Mouse (Mus musculus) kidney, embryonic 14.5 days (tissue): Measurements from ENCODE around the gene Ccr7. TPM values are rescaled to one million over a fixed set of nuclear protein-coding genes. Genes with fewer than 3 reads are reported as not detected.

ENCODE experiments used
- ATAC-seq: fragments of 200-750 bp; cut with Nextera tagmentation; 2 replicates; pipeline ENCODE4 v1.8.0; 2017; ENCODE audit warnings: moderate number of reproducible peaks, mild to moderate bottlenecking, moderate TSS enrichment, moderate library complexity; ENCODE audit not compliant: low FRiP score, low TSS enrichment
- H3K27ac ChIP-seq: fragments of 300-500 bp; sonication (generic); 2 replicates; pipeline ENCODE4 v1.5.1; 2014; ENCODE audit warnings: low read depth, mild to moderate bottlenecking, low read length, moderate library complexity, mixed read lengths
- H3K27me3 ChIP-seq: fragments of 300-500 bp; sonication (generic); 2 replicates; pipeline ENCODE4 v1.6.1; 2014; ENCODE audit warnings: mild to moderate bottlenecking, low read length; ENCODE audit not compliant: control insufficient read depth, insufficient read depth
- H3K36me3 ChIP-seq: fragments of 300-500 bp; sonication (generic); 2 replicates; pipeline ENCODE4 v1.6.1; 2014; ENCODE audit warnings: low read length, mixed read lengths; ENCODE audit not compliant: control insufficient read depth, insufficient read depth
- H3K4me1 ChIP-seq: fragments of 300-500 bp; sonication (generic); 2 replicates; pipeline ENCODE4 v1.6.1; 2014; ENCODE audit warnings: low read length, mixed read lengths; ENCODE audit not compliant: control insufficient read depth, insufficient read depth
- H3K4me2 ChIP-seq: fragments of 300-500 bp; sonication (generic); replicated peaks from 2 replicates; pipeline ENCODE4 v1.6.1; 2014; ENCODE audit warnings: low read depth, mild to moderate bottlenecking, low read length
- H3K4me3 ChIP-seq: fragments of 300-500 bp; sonication (generic); 2 replicates; pipeline ENCODE4 v1.5.1; 2014; ENCODE audit warnings: mild to moderate bottlenecking, low read length
- H3K9ac ChIP-seq: fragments of 300-500 bp; sonication (generic); 2 replicates; pipeline ENCODE4 v1.6.1; 2014; ENCODE audit warnings: low read depth, mild to moderate bottlenecking, low read length, moderate library complexity
- H3K9me3 ChIP-seq: fragments of 300-500 bp; sonication (generic); 2 replicates; pipeline ENCODE4 v1.6.1; 2016; ENCODE audit warnings: low read length; ENCODE audit not compliant: control insufficient read depth
- WGBS: fragments of 180-500 bp; shearing (Covaris S2); extraction: QIAGEN DNeasy Blood & Tissue Kit; methylation state at CpG from one replicate; pipeline ENCODE4 v1.1.7; 2014; 5-methylcytosine and 5-hydroxymethylcytosine counted together
- polyA plus RNA-seq: library from polyadenylated mRNA; unstranded; fragments of >200 nt; fragmentation: Nextera tagmentation; extraction: Ambion mirVana; gene quantifications from 2 replicates; pipeline ENCODE4 v1.2.1, GENCODE M21; 2014

The Ccr7 gene
- polyA plus RNA-seq, 1 experiment from 2014 or later: not detected

DNA sequence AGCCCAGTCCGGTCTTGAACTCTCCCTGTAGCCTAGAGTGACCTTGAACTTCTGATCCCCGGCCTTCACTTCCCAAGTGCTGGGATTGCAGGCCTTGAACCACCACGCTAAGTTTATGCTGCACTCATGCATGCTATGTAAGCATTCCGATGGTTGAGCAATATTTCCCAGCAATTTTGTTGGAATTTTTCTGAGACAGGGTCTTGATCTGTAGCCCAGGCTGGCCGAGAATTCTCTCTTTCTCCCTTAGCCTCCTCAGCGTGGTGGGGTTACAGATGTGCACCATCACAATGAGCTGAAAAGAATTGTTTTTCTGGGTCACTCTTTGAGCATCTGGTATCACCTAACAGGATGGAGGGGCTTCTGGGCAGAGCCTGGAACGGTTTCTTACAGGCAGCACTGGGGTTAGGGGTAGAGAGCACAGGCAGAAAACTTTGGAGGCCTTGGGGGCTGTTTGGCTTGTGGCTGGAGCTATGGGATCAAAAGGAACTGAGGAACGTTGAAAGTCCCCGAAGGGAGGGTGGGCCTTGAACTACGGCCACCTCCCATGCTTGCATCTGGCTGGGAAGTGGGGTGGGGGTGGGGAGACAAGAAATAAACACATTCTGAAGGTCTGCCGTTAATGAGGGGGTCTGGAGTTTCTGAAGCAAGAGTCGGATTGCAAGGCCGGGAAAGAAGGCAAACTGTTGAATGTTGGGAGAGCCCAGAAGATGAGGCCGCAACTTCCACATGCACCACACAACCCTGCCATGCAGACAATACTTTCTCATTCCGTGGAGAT lies 20.4 kb downstream of the Ccr7 start:
- WGBS: 35% methylated on average over 15 of the region's 15 CpGs
- no peak overlapping the region for H3K9ac ChIP-seq
- peaks cover 26% of the 10 kb centered on the region for H3K4me1 ChIP-seq
- H3K27me3 ChIP-seq: no peaks in the 10 kb centered on the region
- no peak overlapping the region for H3K4me2 ChIP-seq
- no peaks in the 10 kb centered on the region for H3K9me3 ChIP-seq
- H3K27ac ChIP-seq: peak overlapping the region; percentile 89
- 0 out of 2 replicates have a peak, but pooled peaks have one; percentile 7 for ATAC-seq
- H3K36me3 ChIP-seq: no peaks in the 10 kb centered on the region
- H3K4me3 ChIP-seq: no peak overlapping the region

GRCm38 (mm10) chr11:99133285-99133897 lies 21.5 kb downstream of the Ccr7 start:
- H3K9ac ChIP-seq: no peak overlapping the region
- no peaks in the 10 kb centered on the region for H3K36me3 ChIP-seq
- H3K27me3 ChIP-seq: no peaks in the 10 kb centered on the region
- no peaks in the 10 kb centered on the region for H3K9me3 ChIP-seq
- H3K4me1 ChIP-seq: peaks cover 26% of the 10 kb centered on the region
- H3K4me2 ChIP-seq: no peak overlapping the region
- 28% methylated on average over 5 of the region's 5 CpGs for WGBS
- peak overlapping the region; percentile 89 for H3K27ac ChIP-seq
- H3K4me3 ChIP-seq: no peak overlapping the region
- ATAC-seq: no peak

DNA sequence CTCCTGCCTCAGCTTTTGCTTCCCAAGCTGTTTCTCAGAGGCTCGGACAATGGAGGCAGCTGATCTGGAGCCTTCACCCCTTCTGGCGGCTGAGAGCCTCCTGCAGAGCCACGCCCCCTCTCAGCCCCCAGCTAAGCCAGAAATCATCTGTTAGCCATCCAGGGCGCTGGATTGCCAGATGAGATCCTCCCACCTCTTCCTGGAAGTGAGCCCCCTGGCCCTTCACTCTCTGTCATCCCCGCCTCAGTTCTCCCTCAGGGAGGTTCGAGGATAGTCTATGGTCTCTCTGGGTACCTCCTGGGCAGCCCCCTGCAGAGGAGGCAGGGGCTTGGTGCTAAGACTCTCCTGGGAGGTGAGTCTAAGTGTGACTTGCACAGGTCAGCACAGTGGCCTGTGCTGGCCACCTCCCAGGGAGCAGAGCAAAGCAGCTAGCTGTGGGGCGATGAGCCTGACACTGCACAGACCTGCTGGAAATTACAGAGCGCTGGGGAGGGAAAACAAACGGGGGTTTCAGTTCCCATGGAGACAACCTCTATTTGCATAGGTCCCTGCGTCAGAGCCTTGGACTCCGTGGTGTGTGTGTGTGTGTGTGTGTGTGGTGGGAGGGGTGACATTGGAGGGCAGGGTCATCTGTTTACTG lies 22.7 kb downstream of the Ccr7 start:
- Histone ChIP-seq H3K4me1 (peaks cover 26% of the 10 kb centered on the region), H3K9ac (0 out of 2 replicates have a peak overlapping the region, but pooled peaks have one; percentile 25), H3K27ac (peak overlapping the region; percentile 83), H3K9me3 (no peaks in the 10 kb centered on the region), H3K36me3 (no peaks in the 10 kb centered on the region), H3K27me3 (no peaks in the 10 kb centered on the region), H3K4me3 (peak overlapping the region; percentile 11; the same call in 1 of the 2 replicates), H3K4me2 (peak overlapping the region; percentile 37)
- ATAC-seq: peak; percentile 80
- WGBS: 3% methylated on average over 11 of the region's 11 CpGs

DNA sequence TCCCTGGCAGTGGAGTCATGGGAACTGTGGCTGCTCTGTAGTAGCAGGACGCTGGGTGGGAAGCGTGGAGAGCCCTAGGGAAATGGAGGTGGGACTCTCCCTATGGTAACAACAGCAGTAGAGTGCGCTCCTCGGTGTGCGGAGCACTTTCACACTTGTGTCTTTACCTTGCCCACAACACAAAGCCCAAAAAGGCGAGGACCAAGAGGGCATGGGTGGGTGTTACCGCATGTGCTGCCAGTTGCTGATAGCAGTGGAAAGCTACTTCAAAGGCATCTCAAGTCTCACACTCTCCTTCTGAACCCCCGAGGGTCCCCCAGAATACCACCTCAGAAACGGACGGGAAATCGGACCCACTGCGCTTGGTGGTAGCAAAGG lies 23.4 kb downstream of the Ccr7 start:
- Histone ChIP-seq H3K4me1 (peaks cover 34% of the 10 kb centered on the region), H3K9me3 (no peaks in the 10 kb centered on the region), H3K4me3 (peak overlapping the region; percentile 11; the same call in 1 of the 2 replicates), H3K36me3 (no peaks in the 10 kb centered on the region), H3K9ac (no peak overlapping the region), H3K27ac (peak overlapping the region; percentile 83; the same call in 1 of the 2 replicates), H3K27me3 (no peaks in the 10 kb centered on the region), H3K4me2 (peak overlapping the region; percentile 37)
- WGBS: 34% methylated on average over 12 of the region's 12 CpGs
- no peak for ATAC-seq

- WGBS: 59% methylated on average over 5 of the region's 5 CpGs
- Histone ChIP-seq H3K4me1 (peaks cover 36% of the 10 kb centered on the region), H3K27ac (no peak overlapping the region), H3K36me3 (no peaks in the 10 kb centered on the region), H3K4me3 (no peak overlapping the region), H3K9me3 (no peaks in the 10 kb centered on the region), H3K27me3 (no peaks in the 10 kb centered on the region), H3K4me2 (no peak overlapping the region), H3K9ac (no peak overlapping the region)
- ATAC-seq: no peak
These were observed 24.0 kb downstream of the Ccr7 start for GRCm38 (mm10) chr11:99130736-99131462.

DNA sequence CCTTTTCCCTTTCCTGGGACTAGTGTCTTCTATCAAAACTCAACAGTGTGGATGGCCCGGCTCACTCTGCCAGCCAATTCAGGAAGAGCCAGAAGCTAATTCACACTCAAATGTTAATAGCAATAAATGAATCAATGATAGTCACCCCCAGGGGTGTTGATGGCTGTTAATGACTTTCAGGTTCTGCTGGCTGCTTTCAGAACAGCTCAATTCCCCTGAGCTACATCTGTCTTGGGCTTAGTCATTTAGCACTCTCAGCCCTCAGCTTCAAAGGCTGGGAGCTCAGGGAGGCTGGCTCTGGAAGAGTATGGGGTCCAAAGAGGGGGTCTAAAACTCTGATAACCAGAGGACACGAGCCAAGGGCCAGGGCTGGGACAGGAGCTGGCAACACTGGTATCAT lies 25.6 kb downstream of the Ccr7 start:
- WGBS: 33% methylated on average over 2 of the region's 2 CpGs
- Histone ChIP-seq H3K9ac (no peak overlapping the region), H3K4me1 (peaks cover 43% of the 10 kb centered on the region), H3K4me2 (no peak overlapping the region), H3K27ac (no peak overlapping the region), H3K9me3 (no peaks in the 10 kb centered on the region), H3K36me3 (no peaks in the 10 kb centered on the region), H3K27me3 (no peaks in the 10 kb centered on the region), H3K4me3 (no peak overlapping the region)
- ATAC-seq: no peak

GRCm38 (mm10) chr11:99127785-99128682 lies 26.8 kb downstream of the Ccr7 start:
- no peaks in the 10 kb centered on the region for H3K36me3 ChIP-seq
- peak overlapping the region; percentile 70; the same call in 1 of the 2 replicates for H3K27ac ChIP-seq
- no peaks in the 10 kb centered on the region for H3K27me3 ChIP-seq
- H3K4me3 ChIP-seq: no peak overlapping the region
- 83% methylated on average over 18 of the region's 18 CpGs for WGBS
- no peak overlapping the region for H3K9ac ChIP-seq
- peaks cover 35% of the 10 kb centered on the region for H3K4me1 ChIP-seq
- no peaks in the 10 kb centered on the region for H3K9me3 ChIP-seq
- no peak overlapping the region for H3K4me2 ChIP-seq
- ATAC-seq: no peak
